Mouse (Mus musculus): ENCODE measurements around the gene Nt5c3b. TPM values are rescaled to one million over a fixed set of nuclear protein-coding genes. Genes with fewer than 3 reads are reported as not detected.

Gene Nt5c3b
- polyA plus RNA-seq, 1 experiment from 2014 or later, result 105 TPM

- no peak overlapping the region for H3K9ac ChIP-seq
- ATAC-seq (ENCODE audit: low FRiP score, low read depth), result no peak
- WGBS, result 85% methylated on average over 7 of the region's 7 CpGs
Measured at GRCm38 (mm10) chr11:100423836-100424235, 17.8 kb downstream of the Nt5c3b start.

DNA sequence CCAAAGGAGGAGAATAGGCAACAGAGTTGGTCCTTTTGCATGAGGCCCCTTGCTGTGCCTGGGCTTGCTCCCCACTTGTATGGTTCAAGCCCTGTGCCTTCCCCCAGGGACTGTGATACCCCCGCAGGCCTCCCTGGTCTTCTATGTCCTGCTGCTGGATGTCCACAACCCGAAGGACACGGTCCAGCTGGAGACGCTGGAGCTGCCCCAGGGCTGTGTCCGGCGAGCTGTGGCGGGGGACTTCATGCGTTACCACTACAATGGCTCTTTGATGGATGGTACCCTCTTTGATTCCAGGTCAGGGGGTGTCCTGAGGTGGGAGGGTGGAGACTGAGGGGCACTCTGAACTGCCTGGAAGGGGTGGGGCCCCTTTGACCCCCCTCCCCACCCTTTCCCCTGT, 20.1 kb downstream of the Nt5c3b start:
- H3K9ac ChIP-seq, result no peak overlapping the region
- H3K9me3 ChIP-seq, result no peaks in the 10 kb centered on the region
- H3K4me3 ChIP-seq, result no peak overlapping the region
- peaks cover 9% of the 10 kb centered on the region for H3K27me3 ChIP-seq (replicated peaks)
- H3K36me3 ChIP-seq, result no peaks in the 10 kb centered on the region
- no peak overlapping the region for H3K27ac ChIP-seq
- no peak for ATAC-seq (ENCODE audit: low FRiP score, low read depth)
- 52% methylated on average over 8 of the region's 8 CpGs for WGBS
- no peak overlapping the region for H3K4me2 ChIP-seq (replicated peaks)
- H3K4me1 ChIP-seq, result no peaks in the 10 kb centered on the region

More at GRCm38 (mm10) chr11:100423836-100424235, 17.8 kb downstream of the Nt5c3b start:
- Histone ChIP-seq H3K9me3 (no peaks in the 10 kb centered on the region), H3K4me3 (no peak overlapping the region), H3K4me1 (no peaks in the 10 kb centered on the region), H3K27me3 (replicated peaks) (no peaks in the 10 kb centered on the region), H3K36me3 (no peaks in the 10 kb centered on the region), H3K4me2 (replicated peaks) (no peak overlapping the region), H3K27ac (no peak overlapping the region)

DNA sequence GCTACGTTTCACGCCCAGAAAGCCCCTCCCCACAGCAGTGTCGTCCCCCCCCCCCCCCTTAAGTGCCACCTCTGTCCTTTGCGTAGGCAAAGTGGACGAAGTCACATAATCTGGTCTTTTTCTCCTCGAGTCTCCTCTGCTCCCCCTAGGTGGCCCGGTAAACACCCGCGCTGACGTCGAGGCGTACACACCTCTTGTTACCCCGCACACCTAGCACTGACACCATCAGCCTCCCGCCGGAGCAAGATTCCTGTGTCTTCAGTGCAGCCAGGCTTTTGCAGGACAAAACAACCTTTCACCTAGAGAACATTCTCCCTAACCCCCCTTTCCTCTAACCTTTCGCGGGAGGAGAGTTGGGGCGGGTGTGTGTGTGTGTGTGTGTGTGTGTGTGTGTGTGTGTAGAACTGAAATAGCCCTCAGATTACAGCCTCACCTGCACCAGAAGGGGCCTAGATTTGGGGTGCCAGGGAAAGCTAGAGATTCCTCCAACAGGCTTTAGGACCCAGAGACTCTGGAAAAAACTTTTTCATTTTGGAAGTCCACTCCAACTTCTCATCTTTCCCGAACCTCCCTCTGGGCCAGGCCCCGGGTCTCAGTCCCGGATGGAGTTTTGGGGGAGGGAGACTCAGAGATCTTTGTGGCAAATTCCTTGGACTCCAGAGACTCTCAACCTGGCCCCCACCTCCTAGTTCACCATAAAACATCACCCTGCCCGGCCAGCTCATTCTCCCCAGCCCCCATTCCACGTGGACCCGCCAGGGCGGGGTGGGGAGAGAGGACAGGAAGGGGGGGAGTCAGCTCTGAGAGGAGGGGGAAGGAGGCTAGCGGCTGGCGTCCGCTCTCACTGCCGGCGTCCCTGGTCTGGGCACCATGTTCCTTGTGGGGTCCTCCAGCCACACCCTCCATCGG, 26.4 kb downstream of the Nt5c3b start, which contains the start of gene Fkbp10:
Fkbp10 (plus strand) TSS at position 784 of the 909 bp plus-strand sequence.
- Histone ChIP-seq H3K9ac (peak within 1 kb of the TSS; percentile 71), H3K27ac (0 out of 2 replicates have a peak within 1 kb of the TSS, but pooled peaks have one; percentile 50), H3K4me1 (peaks cover 17% of the 10 kb centered on the region), H3K36me3 (no peaks in the 10 kb centered on the region), H3K4me2 (replicated peaks) (peak within 1 kb of the TSS; percentile 75), H3K9me3 (no peaks in the 10 kb centered on the region), H3K4me3 (peak within 1 kb of the TSS; percentile 66), H3K27me3 (replicated peaks) (peaks cover 32% of the 10 kb centered on the region)
- 2% methylated on average over 31 of the region's 31 CpGs for WGBS
- ATAC-seq (ENCODE audit: low FRiP score, low read depth), result peak; percentile 43

GRCm38 (mm10) chr11:100414021-100414913, 27.3 kb downstream of the Nt5c3b start, which contains the start of gene P3h4:
TSS of gene P3h4 (minus strand) at chr11:100414836.
- Histone ChIP-seq H3K27ac (peak within 1 kb of the TSS; percentile 50; the same call in 1 of the 2 replicates), H3K4me2 (replicated peaks) (peak within 1 kb of the TSS; percentile 75), H3K9me3 (no peaks in the 10 kb centered on the region), H3K4me1 (peaks cover 17% of the 10 kb centered on the region), H3K9ac (peak within 1 kb of the TSS; percentile 71), H3K4me3 (peak within 1 kb of the TSS; percentile 66), H3K36me3 (no peaks in the 10 kb centered on the region), H3K27me3 (replicated peaks) (peaks cover 32% of the 10 kb centered on the region)
- ATAC-seq (ENCODE audit: low FRiP score, low read depth), result peak; percentile 90
- 2% methylated on average over 93 of the region's 93 CpGs for WGBS

GRCm38 (mm10) chr11:100413541-100413940, 28.1 kb downstream of the Nt5c3b start:
- Histone ChIP-seq H3K9ac (peak overlapping the region; percentile 71), H3K4me3 (peak overlapping the region; percentile 66), H3K27me3 (replicated peaks) (peaks cover 32% of the 10 kb centered on the region), H3K4me1 (peaks cover 17% of the 10 kb centered on the region), H3K9me3 (no peaks in the 10 kb centered on the region), H3K27ac (no peak overlapping the region), H3K36me3 (no peaks in the 10 kb centered on the region), H3K4me2 (replicated peaks) (peak overlapping the region; percentile 75)
- ATAC-seq (ENCODE audit: low FRiP score, low read depth), result no peak
- 72% methylated on average over 11 of the region's 11 CpGs for WGBS

DNA sequence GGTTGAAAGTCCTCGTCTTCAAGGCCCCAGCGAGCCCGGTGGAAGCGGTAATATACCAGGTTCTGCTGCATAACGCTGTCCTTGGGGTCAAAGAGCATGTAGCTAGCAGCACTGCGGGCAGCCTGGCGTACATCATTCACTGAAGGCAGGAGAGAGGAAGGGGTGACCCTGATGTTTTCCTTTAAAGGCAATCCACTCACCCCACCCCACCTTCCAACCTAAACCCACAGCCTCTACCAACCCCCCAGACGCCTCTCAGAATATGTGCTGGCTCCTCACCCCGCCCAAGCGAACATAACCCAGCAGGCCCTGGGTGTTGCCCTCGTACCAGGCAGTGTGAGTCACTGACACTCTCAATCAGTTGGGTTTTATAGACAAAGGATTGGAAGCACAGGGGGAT, 29.9 kb downstream of the Nt5c3b start:
- peaks cover 17% of the 10 kb centered on the region for H3K4me1 ChIP-seq
- WGBS, result 84% methylated on average over 11 of the region's 11 CpGs
- H3K9me3 ChIP-seq, result no peaks in the 10 kb centered on the region
- H3K9ac ChIP-seq, result no peak overlapping the region
- ATAC-seq (ENCODE audit: low FRiP score, low read depth), result no peak
- H3K4me3 ChIP-seq, result no peak overlapping the region
- peaks cover 25% of the 10 kb centered on the region for H3K27me3 ChIP-seq (replicated peaks)
- no peak overlapping the region for H3K27ac ChIP-seq
- no peaks in the 10 kb centered on the region for H3K36me3 ChIP-seq
- no peak overlapping the region for H3K4me2 ChIP-seq (replicated peaks)

DNA sequence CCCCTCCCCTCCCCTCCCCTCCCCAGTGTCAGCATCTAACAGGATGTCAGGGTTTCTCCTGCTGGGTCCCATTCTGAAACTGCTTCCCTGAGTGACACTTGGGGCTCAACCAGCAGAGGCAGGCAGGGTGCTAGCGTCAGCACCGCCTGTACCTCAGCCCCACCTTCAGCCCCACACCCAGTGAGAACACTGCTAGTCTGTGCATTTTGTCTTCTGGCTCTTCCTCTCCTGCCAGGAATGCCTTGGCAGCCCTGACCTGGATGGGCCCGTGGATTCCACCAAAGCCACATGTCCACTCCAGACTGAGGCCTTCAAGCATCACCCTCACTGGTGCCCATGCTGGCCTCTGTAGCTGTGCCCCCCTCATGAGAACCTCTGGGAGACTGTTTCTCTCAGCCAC, 31.9 kb downstream of the Nt5c3b start:
- Histone ChIP-seq H3K4me1 (peaks cover 17% of the 10 kb centered on the region), H3K36me3 (no peaks in the 10 kb centered on the region), H3K4me2 (replicated peaks) (no peak overlapping the region), H3K9me3 (no peaks in the 10 kb centered on the region), H3K27ac (no peak overlapping the region), H3K9ac (no peak overlapping the region), H3K4me3 (no peak overlapping the region), H3K27me3 (replicated peaks) (peaks cover 6% of the 10 kb centered on the region; the same call in 1 of the 2 replicates)
- WGBS, result 90% methylated on average over 3 of the region's 3 CpGs
- no peak for ATAC-seq (ENCODE audit: low FRiP score, low read depth)

- Histone ChIP-seq H3K27ac (no peak overlapping the region), H3K4me2 (replicated peaks) (no peak overlapping the region), H3K36me3 (no peaks in the 10 kb centered on the region), H3K4me3 (no peak overlapping the region), H3K27me3 (replicated peaks) (peaks cover 6% of the 10 kb centered on the region; the same call in 1 of the 2 replicates), H3K4me1 (peaks cover 14% of the 10 kb centered on the region), H3K9me3 (no peaks in the 10 kb centered on the region), H3K9ac (no peak overlapping the region)
- no peak for ATAC-seq (ENCODE audit: low FRiP score, low read depth)
- 91% methylated on average over 12 of the region's 12 CpGs for WGBS
Measured at GRCm38 (mm10) chr11:100408835-100409462, 32.7 kb downstream of the Nt5c3b start.

- Histone ChIP-seq H3K4me1 (peaks cover 11% of the 10 kb centered on the region), H3K4me2 (replicated peaks) (no peak overlapping the region), H3K9ac (no peak overlapping the region), H3K36me3 (no peaks in the 10 kb centered on the region), H3K9me3 (no peaks in the 10 kb centered on the region), H3K4me3 (no peak overlapping the region), H3K27me3 (replicated peaks) (0 out of 2 replicates have a peak, but pooled peaks cover 4% of the 10 kb centered on the region), H3K27ac (no peak overlapping the region)
- WGBS, result 47% methylated on average over 10 of the region's 10 CpGs
- no peak for ATAC-seq (ENCODE audit: low FRiP score, low read depth)
Measured at GRCm38 (mm10) chr11:100408076-100408834, 33.4 kb downstream of the Nt5c3b start.

- Histone ChIP-seq H3K9ac (no peak overlapping the region), H3K4me1 (peaks cover 10% of the 10 kb centered on the region; the same call in 1 of the 2 replicates), H3K27me3 (replicated peaks) (no peaks in the 10 kb centered on the region), H3K9me3 (no peaks in the 10 kb centered on the region), H3K4me2 (replicated peaks) (no peak overlapping the region), H3K27ac (no peak overlapping the region), H3K36me3 (no peaks in the 10 kb centered on the region), H3K4me3 (no peak overlapping the region)
- no peak for ATAC-seq (ENCODE audit: low FRiP score, low read depth)
- WGBS, result 80% methylated on average over 5 of the region's 5 CpGs
Measured at GRCm38 (mm10) chr11:100406995-100407705, 34.5 kb downstream of the Nt5c3b start.

All from neural tube, embryonic 12.5 days (tissue).